Mouse (Mus musculus) heart, embryonic 13.5 days (tissue): ENCODE results near the gene Apoa2. TPM values are rescaled to one million over a fixed set of nuclear protein-coding genes. Genes with fewer than 3 reads are reported as not detected.

Experiments used
- ATAC-seq: fragments of 200-750 bp; cut with Nextera tagmentation; 2 replicates; pipeline ENCODE4 v1.8.0; 2017; ENCODE audit warnings: moderate TSS enrichment; ENCODE audit not compliant: insufficient number of reproducible peaks, low FRiP score, low TSS enrichment; ENCODE audit errors: extremely low read depth
- H3K27ac ChIP-seq: fragments of 300-500 bp; sonication (generic); replicated peaks from 2 replicates; pipeline ENCODE4 v1.5.1; 2015; ENCODE audit warnings: moderate library complexity, mild to moderate bottlenecking, inconsistent platforms
- H3K27me3 ChIP-seq: fragments of 300-500 bp; sonication (generic); replicated peaks from 2 replicates; pipeline ENCODE4 v1.6.1; 2015; ENCODE audit warnings: mild to moderate bottlenecking, inconsistent platforms
- H3K36me3 ChIP-seq: fragments of 300-500 bp; sonication (generic); 2 replicates; pipeline ENCODE4 v1.6.1; 2015; ENCODE audit warnings: mild to moderate bottlenecking, inconsistent platforms
- H3K4me1 ChIP-seq: fragments of 300-500 bp; sonication (generic); 2 replicates; pipeline ENCODE4 v1.6.1; 2015; ENCODE audit warnings: inconsistent platforms
- H3K4me2 ChIP-seq: fragments of 300-500 bp; sonication (generic); 2 replicates; pipeline ENCODE4 v1.6.1; 2015; ENCODE audit warnings: inconsistent platforms, mild to moderate bottlenecking, moderate library complexity
- H3K4me3 ChIP-seq: fragments of 300-500 bp; sonication (generic); 2 replicates; pipeline ENCODE4 v1.5.1; 2015; ENCODE audit warnings: moderate library complexity, mild to moderate bottlenecking, inconsistent platforms
- H3K9ac ChIP-seq: fragments of 300-500 bp; sonication (generic); 2 replicates; pipeline ENCODE4 v1.6.1; 2015; ENCODE audit warnings: inconsistent platforms, mild to moderate bottlenecking, moderate library complexity
- H3K9me3 ChIP-seq: fragments of 300-500 bp; sonication (generic); 2 replicates; pipeline ENCODE4 v1.6.1; 2016; ENCODE audit warnings: inconsistent platforms
- WGBS: fragments of 180-500 bp; shearing (Covaris S2); methylation state at CpG from one replicate; pipeline ENCODE4 v1.1.7; 2015; ENCODE audit warnings: mixed read lengths; 5-methylcytosine and 5-hydroxymethylcytosine counted together
- polyA plus RNA-seq: library from polyadenylated mRNA; unstranded; fragments of >200 nt; fragmentation: Nextera tagmentation; extraction: Ambion mirVana; gene quantifications from 2 replicates; pipeline ENCODE4 v1.2.1, GENCODE M21; 2015

The Apoa2 gene
- polyA plus RNA-seq, 1 experiment from 2014 or later = 21.9 TPM

DNA sequence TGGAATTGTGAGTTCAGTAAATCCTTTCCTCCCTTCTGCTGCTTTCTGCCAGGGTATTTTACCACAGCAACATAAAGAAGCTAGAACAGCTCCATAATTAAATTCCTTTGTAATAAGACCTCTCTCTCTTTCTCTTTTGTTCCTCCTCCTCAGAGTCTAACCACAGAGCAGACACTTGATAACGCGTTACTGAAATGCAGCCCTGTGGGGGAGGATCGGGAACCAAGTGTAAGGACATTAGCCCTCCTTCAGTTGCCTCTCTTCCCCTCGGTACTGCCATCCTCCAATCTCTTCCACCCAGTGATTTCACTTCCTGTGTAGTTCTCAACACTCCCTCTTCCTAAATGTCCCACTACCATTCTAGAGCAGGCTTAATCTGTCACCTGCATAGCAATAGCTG, 15.4 kb upstream of the Apoa2 start:
- Histone ChIP-seq H3K4me1 (peaks cover 8% of the 10 kb centered on the region; the same call in 1 of the 2 replicates), H3K9me3 (no peaks in the 10 kb centered on the region), H3K4me2 (peak overlapping the region; percentile 7; the same call in 1 of the 2 replicates), H3K27ac (no peak overlapping the region), H3K4me3 (no peak overlapping the region), H3K9ac (no peak overlapping the region), H3K27me3 (peaks cover 4% of the 10 kb centered on the region; the same call in 1 of the 2 replicates), H3K36me3 (no peaks in the 10 kb centered on the region)
- no peak for ATAC-seq
- WGBS = 9% methylated on average over 4 of the region's 4 CpGs

DNA sequence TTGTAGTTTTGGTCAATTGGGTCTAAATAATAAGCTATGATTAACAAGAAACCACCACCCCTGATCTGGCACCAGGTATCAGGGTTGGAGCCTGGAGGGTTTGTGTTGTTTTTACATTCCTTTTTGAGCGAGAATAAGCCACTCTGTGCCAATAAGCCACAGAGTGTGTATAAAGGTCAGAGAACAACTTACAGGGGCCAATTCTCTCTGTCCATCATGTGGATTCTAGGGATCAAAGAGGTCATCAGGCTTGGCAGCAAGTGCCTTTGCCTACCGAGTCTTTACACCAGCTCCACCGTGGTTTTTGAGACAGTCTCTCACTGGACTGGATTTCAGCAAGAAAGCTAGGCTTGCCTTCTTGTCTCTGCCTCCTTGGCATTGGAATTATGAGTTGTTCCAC, 12.0 kb upstream of the Apoa2 start:
- ATAC-seq = no peak
- Histone ChIP-seq H3K9ac (no peak overlapping the region), H3K9me3 (no peaks in the 10 kb centered on the region), H3K27ac (no peak overlapping the region), H3K4me2 (no peak overlapping the region), H3K4me1 (peaks cover 12% of the 10 kb centered on the region; the same call in 1 of the 2 replicates), H3K27me3 (0 out of 2 replicates have a peak, but pooled peaks cover 4% of the 10 kb centered on the region), H3K36me3 (peaks cover 5% of the 10 kb centered on the region; the same call in 1 of the 2 replicates), H3K4me3 (no peak overlapping the region)
- 50% methylated on average over 3 of the region's 3 CpGs for WGBS

DNA sequence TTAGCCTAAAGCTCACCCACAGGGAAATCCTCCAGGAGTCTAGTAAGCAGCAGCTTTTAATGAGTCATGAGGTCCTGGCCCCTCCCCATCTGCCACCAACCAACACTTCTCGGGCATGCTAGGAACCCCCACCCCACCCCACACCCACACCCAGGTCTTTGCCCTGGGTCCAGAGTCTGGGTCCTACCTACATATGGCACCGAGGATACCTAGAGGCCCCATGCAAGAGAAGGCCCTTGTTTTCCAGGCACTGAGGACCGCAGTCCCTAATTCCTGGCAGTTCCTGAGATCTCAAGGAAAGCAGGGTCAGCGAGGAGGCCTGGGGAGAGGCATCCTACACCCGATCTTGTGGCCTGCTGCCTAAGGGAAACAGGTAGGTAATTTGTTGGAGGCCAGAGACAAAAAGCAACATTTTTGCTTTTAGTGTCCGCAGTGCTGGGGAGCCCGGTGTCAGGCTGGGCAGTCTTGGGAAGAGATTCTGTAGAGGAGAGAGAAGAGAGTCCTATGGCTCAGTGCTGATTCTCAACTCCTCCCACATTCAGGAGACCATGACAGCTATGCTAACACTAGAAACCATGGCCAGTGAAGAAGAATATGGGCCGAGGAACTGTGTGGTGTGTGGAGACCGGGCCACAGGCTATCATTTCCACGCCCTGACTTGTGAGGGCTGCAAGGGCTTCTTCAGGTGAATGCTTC, 10.9 kb upstream of the Apoa2 start, which contains the start of gene Nr1i3:
TSS of gene Nr1i3 (plus strand) at position 170 of the 696 bp plus-strand sequence.
- 61% methylated on average over 10 of the region's 10 CpGs for WGBS
- no peak within 1 kb of the TSS for H3K27ac ChIP-seq

DNA sequence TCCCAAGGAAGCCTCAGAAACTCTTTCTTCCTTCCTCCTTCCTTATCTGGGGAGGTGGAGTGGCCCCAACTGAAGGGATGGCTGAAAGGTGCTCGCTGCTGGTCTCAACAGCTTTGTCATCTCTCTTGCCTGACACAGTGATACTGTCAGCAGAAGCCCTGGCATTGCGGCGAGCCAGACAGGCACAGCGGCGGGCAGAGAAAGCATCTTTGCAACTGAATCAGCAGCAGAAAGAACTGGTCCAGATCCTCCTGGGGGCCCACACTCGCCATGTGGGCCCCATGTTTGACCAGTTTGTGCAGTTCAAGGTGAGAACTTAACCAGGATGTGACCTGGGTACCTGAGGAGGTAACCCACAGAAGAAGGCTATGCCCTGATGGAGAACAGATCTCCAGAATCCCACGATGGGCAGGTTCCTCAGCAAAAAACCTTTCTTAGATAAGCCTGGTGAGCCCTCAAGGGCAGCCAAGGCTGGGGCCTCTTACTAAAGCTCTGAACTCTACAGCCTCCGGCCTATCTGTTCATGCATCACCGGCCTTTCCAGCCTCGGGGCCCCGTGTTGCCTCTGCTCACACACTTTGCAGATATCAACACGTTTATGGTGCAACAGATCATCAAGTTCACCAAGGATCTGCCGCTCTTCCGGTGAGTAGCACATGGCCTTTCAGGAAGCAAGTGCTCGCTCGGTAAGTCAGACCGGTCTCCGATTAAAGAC, 8.5 kb upstream of the Apoa2 start:
- H3K36me3 ChIP-seq = peaks cover 34% of the 10 kb centered on the region
- H3K4me1 ChIP-seq = peaks cover 12% of the 10 kb centered on the region
- no peak overlapping the region for H3K4me3 ChIP-seq
- no peaks in the 10 kb centered on the region for H3K9me3 ChIP-seq
- H3K27me3 ChIP-seq = 0 out of 2 replicates have a peak, but pooled peaks cover 4% of the 10 kb centered on the region
- H3K9ac ChIP-seq = no peak overlapping the region
- no peak overlapping the region for H3K27ac ChIP-seq
- no peak for ATAC-seq
- WGBS = 67% methylated on average over 18 of the region's 18 CpGs
- no peak overlapping the region for H3K4me2 ChIP-seq

More for the DNA sequence above, 10.9 kb upstream of the Apoa2 start, which contains the start of gene Nr1i3:
- Histone ChIP-seq H3K4me1 (peaks cover 12% of the 10 kb centered on the region; the same call in 1 of the 2 replicates), H3K4me2 (no peak within 1 kb of the TSS), H3K27me3 (0 out of 2 replicates have a peak, but pooled peaks cover 4% of the 10 kb centered on the region), H3K9ac (no peak within 1 kb of the TSS), H3K9me3 (no peaks in the 10 kb centered on the region), H3K4me3 (no peak within 1 kb of the TSS), H3K36me3 (peaks cover 16% of the 10 kb centered on the region)
- ATAC-seq = no peak

DNA sequence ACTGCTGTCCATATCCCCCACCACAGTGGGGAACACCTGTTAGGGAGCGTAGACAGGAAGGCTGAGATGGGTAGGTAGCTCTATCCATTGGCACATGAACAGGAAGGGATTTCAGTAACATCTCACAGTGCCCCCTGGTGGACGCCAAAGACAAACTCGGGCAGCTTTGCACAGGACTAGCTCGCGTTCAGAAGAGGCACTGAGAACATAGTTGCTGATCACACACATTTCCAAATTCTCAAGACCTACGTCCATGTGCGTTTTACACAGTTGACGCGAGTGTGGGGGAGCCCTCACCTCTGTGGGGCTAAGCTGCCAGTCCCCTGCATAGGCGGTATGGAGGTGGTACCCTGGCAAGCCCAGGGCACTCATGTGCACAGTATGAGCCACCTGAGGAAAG, 4.0 kb upstream of the Apoa2 start:
- peak overlapping the region; percentile 89 for H3K9ac ChIP-seq
- no peaks in the 10 kb centered on the region for H3K9me3 ChIP-seq
- peaks cover 27% of the 10 kb centered on the region for H3K4me1 ChIP-seq
- no peak overlapping the region for H3K27ac ChIP-seq
- H3K27me3 ChIP-seq = no peaks in the 10 kb centered on the region
- H3K4me3 ChIP-seq = peak overlapping the region; percentile 76
- H3K36me3 ChIP-seq = peaks cover 34% of the 10 kb centered on the region
- ATAC-seq = no peak
- peak overlapping the region; percentile 94 for H3K4me2 ChIP-seq
- WGBS = 8% methylated on average over 10 of the region's 10 CpGs

DNA sequence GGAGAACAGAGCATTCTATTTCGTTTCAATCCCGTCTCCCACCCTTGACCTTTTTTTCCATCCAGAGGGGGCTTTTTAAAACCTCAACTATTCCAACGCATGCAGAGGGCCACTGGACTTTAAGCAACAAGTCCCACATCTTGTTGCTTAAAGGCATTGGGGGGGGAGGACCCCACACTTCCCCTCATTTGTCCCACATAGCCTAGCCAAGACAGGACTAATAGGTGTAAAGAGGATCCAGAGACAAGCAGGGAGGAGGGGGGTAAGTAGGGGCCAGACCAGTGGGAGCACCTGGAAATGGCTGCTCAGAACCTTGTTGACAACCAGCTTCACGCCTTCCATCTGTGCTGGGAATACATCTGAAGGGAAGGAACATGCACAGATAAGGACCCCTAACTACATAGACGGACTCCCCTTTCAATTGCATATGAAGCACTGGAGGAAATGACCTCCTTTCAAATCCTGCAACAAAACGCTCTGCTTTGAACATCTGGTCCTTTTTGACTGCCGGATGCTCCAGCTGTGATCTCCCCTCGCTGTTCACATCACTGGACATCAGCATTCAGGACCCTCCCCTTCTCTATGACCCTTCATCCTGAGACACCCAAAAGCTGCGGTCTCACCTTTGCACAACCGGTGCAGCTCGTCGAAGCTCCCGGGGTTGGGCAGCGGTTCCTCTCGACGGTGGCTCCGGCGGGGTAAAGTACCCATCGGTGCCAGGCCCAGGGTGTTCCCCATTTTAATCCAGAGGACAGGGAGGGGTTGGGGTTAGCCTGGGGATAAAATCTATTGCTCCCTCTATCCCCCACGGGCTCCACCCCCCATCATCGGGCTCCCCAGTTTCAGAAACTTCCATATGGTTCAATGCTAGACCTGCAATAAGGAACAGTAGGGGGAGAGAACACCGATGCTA, 3.3 kb upstream of the Apoa2 start:
- peaks cover 23% of the 10 kb centered on the region for H3K4me1 ChIP-seq
- H3K4me3 ChIP-seq = peak overlapping the region; percentile 76
- no peak for ATAC-seq
- peaks cover 34% of the 10 kb centered on the region for H3K36me3 ChIP-seq
- H3K9ac ChIP-seq = peak overlapping the region; percentile 89
- H3K27ac ChIP-seq = peak overlapping the region; percentile 69
- peak overlapping the region; percentile 94 for H3K4me2 ChIP-seq
- WGBS = 5% methylated on average over 22 of the region's 22 CpGs
- H3K27me3 ChIP-seq = no peaks in the 10 kb centered on the region
- H3K9me3 ChIP-seq = no peaks in the 10 kb centered on the region

DNA sequence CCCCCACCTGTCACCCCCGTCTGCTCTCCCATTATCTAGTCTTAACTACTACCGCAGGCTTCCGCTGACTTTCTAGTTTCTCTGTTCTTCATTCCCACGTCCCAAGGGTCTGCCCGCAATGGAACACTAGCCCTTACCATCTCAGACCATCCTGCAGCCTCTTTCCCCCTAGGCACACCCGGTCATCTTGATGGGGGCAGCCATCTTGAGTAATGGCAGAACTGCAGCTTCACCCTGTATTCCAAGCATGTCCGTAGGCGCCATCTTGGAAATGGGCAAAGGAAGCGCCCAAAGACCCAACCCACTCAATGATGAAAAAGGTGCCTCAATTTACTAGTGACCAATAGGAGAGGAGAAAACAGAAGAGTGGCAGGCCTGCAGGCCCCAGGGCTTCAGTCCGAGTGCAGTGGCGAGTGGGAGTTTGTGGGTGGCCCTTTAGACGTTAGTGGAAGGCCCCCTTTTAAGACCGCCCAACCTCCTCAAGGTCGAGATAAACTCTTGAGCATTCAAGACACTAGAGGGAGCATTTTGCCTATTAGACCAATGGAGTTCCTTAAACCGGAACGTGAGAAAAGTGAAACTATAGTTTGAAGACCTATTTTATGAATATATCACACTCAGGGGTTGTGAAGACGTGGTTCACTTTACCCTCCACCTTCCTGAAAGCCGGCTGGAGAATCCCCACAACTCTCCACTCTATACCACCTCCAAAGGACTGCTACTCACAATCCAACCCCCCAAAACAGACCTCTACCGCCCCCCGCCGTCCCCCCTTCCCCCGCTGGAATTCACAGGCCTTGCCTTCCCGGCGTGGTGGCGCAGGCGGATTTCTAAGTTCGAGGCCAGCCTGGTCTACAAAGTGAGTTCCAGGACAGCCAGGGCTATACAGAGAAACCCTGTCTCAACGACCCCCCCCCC, 2.4 kb upstream of the Apoa2 start, which contains the start of gene Tomm40l:
TSS of gene Tomm40l (minus strand) at position 277 of the 918 bp plus-strand sequence.
- Histone ChIP-seq H3K4me2 (peak within 1 kb of the TSS; percentile 94), H3K9ac (peak within 1 kb of the TSS; percentile 89), H3K27ac (peak within 1 kb of the TSS; percentile 92), H3K4me1 (peaks cover 23% of the 10 kb centered on the region), H3K9me3 (no peaks in the 10 kb centered on the region), H3K27me3 (no peaks in the 10 kb centered on the region), H3K36me3 (peaks cover 32% of the 10 kb centered on the region), H3K4me3 (peak within 1 kb of the TSS; percentile 76)
- 1% methylated on average over 28 of the region's 28 CpGs for WGBS
- ATAC-seq = peak; percentile 92

DNA sequence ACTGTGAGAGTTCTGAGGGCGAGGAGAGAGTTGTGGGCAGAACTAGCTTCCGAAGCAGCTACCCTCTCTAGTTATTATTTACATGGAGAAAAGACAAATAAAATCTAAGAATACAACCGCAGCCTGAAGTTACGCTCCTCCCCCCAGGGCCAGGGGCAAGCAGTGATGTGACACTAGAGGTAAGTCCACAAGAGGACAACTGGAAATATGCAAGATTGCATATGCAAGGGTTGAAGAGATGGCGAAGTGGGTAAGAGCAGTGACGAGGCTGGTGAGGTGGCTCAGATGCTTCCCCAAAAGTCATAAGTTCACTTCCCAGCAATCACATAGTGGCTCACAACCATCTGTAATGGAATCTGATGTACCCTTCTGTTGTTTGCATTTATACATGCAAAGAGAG, 1.7 kb upstream of the Apoa2 start:
- H3K27ac ChIP-seq = peak overlapping the region; percentile 92
- peaks cover 23% of the 10 kb centered on the region for H3K4me1 ChIP-seq
- peak overlapping the region; percentile 76 for H3K4me3 ChIP-seq
- H3K9ac ChIP-seq = peak overlapping the region; percentile 77
- H3K9me3 ChIP-seq = no peaks in the 10 kb centered on the region
- H3K36me3 ChIP-seq = peaks cover 25% of the 10 kb centered on the region
- no peaks in the 10 kb centered on the region for H3K27me3 ChIP-seq
- ATAC-seq = no peak
- H3K4me2 ChIP-seq = peak overlapping the region; percentile 94
- WGBS = 78% methylated on average over 6 of the region's 6 CpGs

DNA sequence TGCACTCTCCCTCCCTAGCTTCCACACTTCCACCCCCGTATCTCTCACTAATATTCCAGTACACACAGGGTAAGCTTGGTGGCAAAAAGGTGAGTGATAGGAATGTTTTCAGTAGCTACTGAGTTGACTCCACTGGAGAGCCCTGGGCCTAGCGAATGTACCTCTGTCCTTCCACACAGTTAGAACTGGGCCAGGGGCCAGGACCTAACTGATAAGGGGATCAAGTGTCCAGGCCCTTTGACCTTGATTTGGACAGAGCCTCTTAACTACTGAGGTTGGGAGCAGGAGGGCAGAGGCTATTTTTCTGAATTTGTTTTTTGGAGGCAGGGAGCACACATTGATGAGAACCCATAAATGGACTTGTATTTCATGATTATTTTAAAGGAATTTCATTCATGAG, 1.1 kb upstream of the Apoa2 start:
- no peak for ATAC-seq
- Histone ChIP-seq H3K9ac (no peak overlapping the region), H3K4me1 (peaks cover 23% of the 10 kb centered on the region), H3K27me3 (no peaks in the 10 kb centered on the region), H3K4me2 (no peak overlapping the region), H3K36me3 (peaks cover 19% of the 10 kb centered on the region), H3K27ac (no peak overlapping the region), H3K4me3 (no peak overlapping the region), H3K9me3 (no peaks in the 10 kb centered on the region)
- WGBS = 58% methylated on average over 2 of the region's 2 CpGs

DNA sequence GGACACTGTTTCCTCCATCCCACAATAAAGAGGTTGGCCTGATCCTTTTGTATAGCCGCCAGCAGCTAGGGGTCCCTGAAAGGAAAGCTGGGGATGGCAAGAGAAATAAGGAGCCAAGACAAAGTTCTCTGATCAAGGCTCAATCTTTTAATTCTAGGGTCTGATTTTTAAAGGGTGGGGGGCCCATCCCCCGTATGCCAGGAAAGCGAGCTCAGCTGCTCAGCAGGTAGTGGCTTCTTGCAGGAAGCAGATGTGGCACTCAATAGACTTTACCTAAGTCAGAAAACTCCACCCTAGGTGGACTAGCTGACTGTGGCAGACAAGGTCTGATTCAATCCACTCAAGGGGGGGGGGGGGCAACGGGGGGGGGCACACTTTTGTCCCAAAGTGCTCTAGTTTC, 1.9 kb downstream of the Apoa2 start:
- Histone ChIP-seq H3K9me3 (no peaks in the 10 kb centered on the region), H3K9ac (no peak overlapping the region)
- no peak for ATAC-seq

More for the DNA sequence above, 1.9 kb downstream of the Apoa2 start:
- no peak overlapping the region for H3K4me3 ChIP-seq
- no peak overlapping the region for H3K27ac ChIP-seq
- H3K36me3 ChIP-seq = no peaks in the 10 kb centered on the region
- no peaks in the 10 kb centered on the region for H3K27me3 ChIP-seq
- H3K4me2 ChIP-seq = no peak overlapping the region
- 46% methylated on average over 4 of the region's 4 CpGs for WGBS
- peaks cover 11% of the 10 kb centered on the region for H3K4me1 ChIP-seq
